Mouse (Mus musculus) MEL-GATA-1-ER (cell line): ENCODE results near the gene Agrn.

Experiments
- DNase-seq: peaks from one replicate; pipeline ENCODE4 v3.0.0-alpha.2; 2012; ENCODE audit warnings: low read depth; ENCODE audit errors: extremely low read depth

Agrn gene

GRCm38 (mm10) chr4:156202462-156202893 lies 5.2 kb upstream of the Agrn start:
- peak; percentile 83 for DNase-seq

- DNase-seq: no peak
These were observed 3.6 kb upstream of the Agrn start, which contains the start of gene Isg15 for GRCm38 (mm10) chr4:156200623-156201475. Gene Isg15 (minus strand): TSS chr4:156200818.

GRCm38 (mm10) chr4:156197829-156198205 lies 529 bp upstream of the Agrn start:
- DNase-seq: no peak

GRCm38 (mm10) chr4:156195927-156196870 lies 1.1 kb downstream of the Agrn start:
- no peak for DNase-seq

GRCm38 (mm10) chr4:156194346-156194745 lies 2.9 kb downstream of the Agrn start:
- no peak for DNase-seq

GRCm38 (mm10) chr4:156193906-156194305 lies 3.4 kb downstream of the Agrn start:
- DNase-seq: no peak

- no peak for DNase-seq
These were observed 4.1 kb downstream of the Agrn start for GRCm38 (mm10) chr4:156193200-156193590.

- no peak for DNase-seq
These were observed 4.7 kb downstream of the Agrn start for GRCm38 (mm10) chr4:156192421-156193199.

GRCm38 (mm10) chr4:156188811-156189323 lies 8.4 kb downstream of the Agrn start:
- DNase-seq: no peak

GRCm38 (mm10) chr4:156188162-156188810 lies 9.0 kb downstream of the Agrn start:
- DNase-seq: no peak

- no peak for DNase-seq
These were observed 11.1 kb downstream of the Agrn start for GRCm38 (mm10) chr4:156185950-156186850.

GRCm38 (mm10) chr4:156185456-156185949 lies 11.8 kb downstream of the Agrn start:
- peak; percentile 73 for DNase-seq

- DNase-seq: peak; percentile 86
These were observed 12.9 kb downstream of the Agrn start for GRCm38 (mm10) chr4:156184291-156184954.

- no peak for DNase-seq
These were observed 13.5 kb downstream of the Agrn start for GRCm38 (mm10) chr4:156183747-156184146.

- DNase-seq: no peak
These were observed 19.7 kb downstream of the Agrn start for GRCm38 (mm10) chr4:156177630-156178029.

- no peak for DNase-seq
These were observed 25.5 kb downstream of the Agrn start for GRCm38 (mm10) chr4:156171828-156172227.

GRCm38 (mm10) chr4:156169129-156169528 lies 28.2 kb downstream of the Agrn start:
- DNase-seq: no peak

GRCm38 (mm10) chr4:156168611-156169010 lies 28.7 kb downstream of the Agrn start:
- no peak for DNase-seq

GRCm38 (mm10) chr4:156166477-156166876 lies 30.8 kb downstream of the Agrn start:
- no peak for DNase-seq
